Mouse (Mus musculus): ENCODE measurements at regions not wholly inside any gene's neighbourhood (a gene's known extent, or its start where the extent isn't known, plus 50 kb on each side); places are given as distances from the start of the nearest gene placed in this dataset.

DNA sequence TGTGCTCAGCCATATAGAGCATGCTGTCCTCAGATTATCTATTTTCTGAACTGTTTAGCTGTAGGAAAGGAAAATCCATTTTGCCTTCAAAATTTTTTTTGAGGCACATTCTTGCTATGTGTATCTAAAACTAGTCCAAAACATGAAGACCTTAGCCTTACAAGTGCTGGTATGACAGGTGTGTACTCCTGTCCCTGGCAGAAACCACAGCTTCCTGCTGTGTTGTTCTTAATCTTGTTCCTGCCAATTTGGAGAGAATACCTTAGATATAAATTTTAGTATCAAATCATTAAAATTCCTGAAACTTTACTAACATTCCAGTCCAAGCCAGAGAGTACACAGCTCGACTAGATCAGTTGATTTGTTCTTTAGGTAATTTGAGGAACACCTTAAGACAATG lies 503.7 kb upstream of the Sptlc3 start:
- TF ChIP-seq CTCF (IDR thresholded peaks at IDR 0.05 in 2 of 3, conservative IDR thresholded peaks at IDR 0.05 in 1 of 3; ENCODE audit: control insufficient read depth in 1 of 3, insufficient read depth in 1 of 3, low read depth in 2 of 3, low read length in 3 of 3, poor library complexity in 1 of 3, severe bottlenecking in 1 of 3) (no peak), POLR2A (IDR thresholded peaks at IDR 0.05; ENCODE audit: control insufficient read depth in 1 of 2, insufficient read depth in 1 of 2, low read depth in 1 of 2, low read length in 2 of 2, poor library complexity in 1 of 2) (no peak), TAL1 (IDR thresholded peaks at IDR 0.05; ENCODE audit: low read length) (no peak), MAZ (IDR thresholded peaks at IDR 0.05; ENCODE audit: low read depth, low read length) (no peak), EP300 (IDR thresholded peaks at IDR 0.05; ENCODE audit: low read depth in 1 of 2, low read length in 2 of 2) (no peak), USF1 (IDR thresholded peaks at IDR 0.05; ENCODE audit: low read depth, low read length) (no peak), GABPA (IDR thresholded peaks at IDR 0.05; ENCODE audit: low read depth, low read length) (no peak), NELFE (IDR thresholded peaks at IDR 0.05; ENCODE audit: low read depth, low read length) (no peak), E2F4 (IDR thresholded peaks at IDR 0.05; ENCODE audit: borderline replicate concordance, low read depth, low read length) (no peak), CHD1 (IDR thresholded peaks at IDR 0.05; ENCODE audit: low read depth, low read length) (no peak)
